Mouse (Mus musculus): ENCODE results near the gene Atg9a. TPM values are rescaled to one million over a fixed set of nuclear protein-coding genes. Genes with fewer than 3 reads are reported as not detected.

Gene Atg9a
- polyA plus RNA-seq, 1 experiment: 81.6 TPM

- H3K4me1 ChIP-seq (replicated peaks; ENCODE audit: control insufficient read depth, insufficient read depth, low read length): peaks cover 7% of the 10 kb centered on the region
- peaks cover 26% of the 10 kb centered on the region for H3K36me3 ChIP-seq (ENCODE audit: control insufficient read depth, insufficient read depth, low read length)
- peak within 1 kb of the TSS; percentile 90 for H3K27ac ChIP-seq (ENCODE audit: control insufficient read depth, insufficient read depth, low read length)
- H3K27me3 ChIP-seq (ENCODE audit: control insufficient read depth, insufficient read depth, low read length): no peaks in the 10 kb centered on the region
- TF ChIP-seq POLR2A (IDR thresholded peaks at IDR 0.05; ENCODE audit: control insufficient read depth, extremely low read depth, insufficient read depth, low read length, poor library complexity) (peak; percentile 96), CTCF (IDR thresholded peaks at IDR 0.05; ENCODE audit: borderline replicate concordance, control insufficient read depth, extremely low read depth, insufficient read depth, low read length, poor library complexity) (peak; percentile 88)
- under 1% methylated on average over 91 of the region's 91 CpGs for WGBS
- peak; percentile 95 for DNase-seq
- H3K4me3 ChIP-seq (ENCODE audit: control insufficient read depth, insufficient read depth, low read length): peak within 1 kb of the TSS; percentile 84
Measured at GRCm38 (mm10) chr1:75142301-75143261, 49.4 kb downstream of the Atg9a start, which contains the start of the genes Cnppd1 and Retreg2. Gene Cnppd1, minus strand, starts transcription at chr1:75142711. Gene Retreg2, plus strand, starts transcription at chr1:75142778.

GRCm38 (mm10) chr1:75141486-75142190 lies 50.4 kb downstream of the Atg9a start:
- H3K27ac ChIP-seq (ENCODE audit: control insufficient read depth, insufficient read depth, low read length): peak overlapping the region; percentile 90
- H3K27me3 ChIP-seq (ENCODE audit: control insufficient read depth, insufficient read depth, low read length): no peaks in the 10 kb centered on the region
- WGBS: under 1% methylated on average over 53 of the region's 53 CpGs
- peak; percentile 54; the same call in 1 of the 2 replicates for TF ChIP-seq CTCF (IDR thresholded peaks at IDR 0.05; ENCODE audit: borderline replicate concordance, control insufficient read depth, extremely low read depth, insufficient read depth, low read length, poor library complexity)
- TF ChIP-seq POLR2A (IDR thresholded peaks at IDR 0.05; ENCODE audit: control insufficient read depth, extremely low read depth, insufficient read depth, low read length, poor library complexity): peak; percentile 77
- DNase-seq: peak; percentile 75
- peaks cover 29% of the 10 kb centered on the region for H3K36me3 ChIP-seq (ENCODE audit: control insufficient read depth, insufficient read depth, low read length)
- peak overlapping the region; percentile 84 for H3K4me3 ChIP-seq (ENCODE audit: control insufficient read depth, insufficient read depth, low read length)
- peaks cover 7% of the 10 kb centered on the region for H3K4me1 ChIP-seq (replicated peaks; ENCODE audit: control insufficient read depth, insufficient read depth, low read length)

GRCm38 (mm10) chr1:75140601-75141190 lies 51.3 kb downstream of the Atg9a start:
- Histone ChIP-seq H3K4me1 (replicated peaks; ENCODE audit: control insufficient read depth, insufficient read depth, low read length) (peaks cover 7% of the 10 kb centered on the region), H3K4me3 (ENCODE audit: control insufficient read depth, insufficient read depth, low read length) (peak overlapping the region; percentile 84), H3K36me3 (ENCODE audit: control insufficient read depth, insufficient read depth, low read length) (peaks cover 28% of the 10 kb centered on the region), H3K27ac (ENCODE audit: control insufficient read depth, insufficient read depth, low read length) (peak overlapping the region; percentile 90), H3K27me3 (ENCODE audit: control insufficient read depth, insufficient read depth, low read length) (no peaks in the 10 kb centered on the region)
- no peak for DNase-seq
- TF ChIP-seq CTCF (IDR thresholded peaks at IDR 0.05; ENCODE audit: borderline replicate concordance, control insufficient read depth, extremely low read depth, insufficient read depth, low read length, poor library complexity) (no peak), POLR2A (IDR thresholded peaks at IDR 0.05; ENCODE audit: control insufficient read depth, extremely low read depth, insufficient read depth, low read length, poor library complexity) (no peak)
- 42% methylated on average over 4 of the region's 4 CpGs for WGBS

GRCm38 (mm10) chr1:75138448-75138847 lies 53.5 kb downstream of the Atg9a start:
- DNase-seq: no peak
- Histone ChIP-seq H3K27me3 (ENCODE audit: control insufficient read depth, insufficient read depth, low read length) (no peaks in the 10 kb centered on the region), H3K4me3 (ENCODE audit: control insufficient read depth, insufficient read depth, low read length) (no peak overlapping the region), H3K27ac (ENCODE audit: control insufficient read depth, insufficient read depth, low read length) (no peak overlapping the region), H3K4me1 (replicated peaks; ENCODE audit: control insufficient read depth, insufficient read depth, low read length) (peaks cover 7% of the 10 kb centered on the region), H3K36me3 (ENCODE audit: control insufficient read depth, insufficient read depth, low read length) (peaks cover 27% of the 10 kb centered on the region)
- WGBS: 95% methylated on average over 2 of the region's 2 CpGs
- TF ChIP-seq CTCF (IDR thresholded peaks at IDR 0.05; ENCODE audit: borderline replicate concordance, control insufficient read depth, extremely low read depth, insufficient read depth, low read length, poor library complexity) (no peak), POLR2A (IDR thresholded peaks at IDR 0.05; ENCODE audit: control insufficient read depth, extremely low read depth, insufficient read depth, low read length, poor library complexity) (no peak)

- no peak overlapping the region for H3K27ac ChIP-seq (ENCODE audit: control insufficient read depth, insufficient read depth, low read length)
- peaks cover 4% of the 10 kb centered on the region for H3K4me1 ChIP-seq (replicated peaks; ENCODE audit: control insufficient read depth, insufficient read depth, low read length)
- no peak for DNase-seq
- 90% methylated on average over 3 of the region's 3 CpGs for WGBS
- H3K27me3 ChIP-seq (ENCODE audit: control insufficient read depth, insufficient read depth, low read length): no peaks in the 10 kb centered on the region
- no peak overlapping the region for H3K4me3 ChIP-seq (ENCODE audit: control insufficient read depth, insufficient read depth, low read length)
- peaks cover 27% of the 10 kb centered on the region for H3K36me3 ChIP-seq (ENCODE audit: control insufficient read depth, insufficient read depth, low read length)
- TF ChIP-seq POLR2A (IDR thresholded peaks at IDR 0.05; ENCODE audit: control insufficient read depth, extremely low read depth, insufficient read depth, low read length, poor library complexity) (no peak), CTCF (IDR thresholded peaks at IDR 0.05; ENCODE audit: borderline replicate concordance, control insufficient read depth, extremely low read depth, insufficient read depth, low read length, poor library complexity) (no peak)
Measured at GRCm38 (mm10) chr1:75136730-75137129, 55.3 kb downstream of the Atg9a start.

GRCm38 (mm10) chr1:75136293-75136692 lies 55.7 kb downstream of the Atg9a start:
- 97% methylated on average over 6 of the region's 6 CpGs for WGBS
- H3K4me3 ChIP-seq (ENCODE audit: control insufficient read depth, insufficient read depth, low read length): no peak overlapping the region
- peaks cover 27% of the 10 kb centered on the region for H3K36me3 ChIP-seq (ENCODE audit: control insufficient read depth, insufficient read depth, low read length)
- TF ChIP-seq POLR2A (IDR thresholded peaks at IDR 0.05; ENCODE audit: control insufficient read depth, extremely low read depth, insufficient read depth, low read length, poor library complexity) (no peak), CTCF (IDR thresholded peaks at IDR 0.05; ENCODE audit: borderline replicate concordance, control insufficient read depth, extremely low read depth, insufficient read depth, low read length, poor library complexity) (no peak)
- no peak overlapping the region for H3K27ac ChIP-seq (ENCODE audit: control insufficient read depth, insufficient read depth, low read length)
- H3K27me3 ChIP-seq (ENCODE audit: control insufficient read depth, insufficient read depth, low read length): no peaks in the 10 kb centered on the region
- peaks cover 4% of the 10 kb centered on the region for H3K4me1 ChIP-seq (replicated peaks; ENCODE audit: control insufficient read depth, insufficient read depth, low read length)
- DNase-seq: no peak

All from thymus, adult 2 months (tissue).